Mouse (Mus musculus) neural tube, embryonic 11.5 days (tissue): ENCODE data around the gene Gm27179. TPM values are rescaled to one million over a fixed set of nuclear protein-coding genes. Genes with fewer than 3 reads are reported as not detected.

Experiments used
- polyA plus RNA-seq: library from polyadenylated mRNA; unstranded; fragments of >200 nt; fragmentation: Nextera tagmentation; extraction: Ambion mirVana; gene quantifications from 2 replicates; pipeline ENCODE4 v1.2.1, GENCODE M21; 2014

The Gm27179 gene
- polyA plus RNA-seq, 1 experiment from 2014 or later, result not detected

Other genes starting within 250 kb of the Gm27179 start
- not detected in 2 replicates for gene Synb, start 218.2 kb downstream of the Gm27179 start, polyA plus RNA-seq
- not detected in 2 replicates for gene Gm16867, start 9.2 kb downstream of the Gm27179 start, polyA plus RNA-seq
- 9.1 and 10.4 TPM in 2 replicates for gene Entpd4b, start 42.9 kb upstream of the Gm27179 start, polyA plus RNA-seq